Mouse (Mus musculus): ENCODE data around the gene Tpk1. TPM values are rescaled to one million over a fixed set of nuclear protein-coding genes. Genes with fewer than 3 reads are reported as not detected.
A peak's percentile ranks its signal among the peaks of the same experiment; 100 is the strongest.

Gene Tpk1
- total RNA-seq, 2 experiments from 2014 or later = 3.4 to 4.0 TPM

DNA sequence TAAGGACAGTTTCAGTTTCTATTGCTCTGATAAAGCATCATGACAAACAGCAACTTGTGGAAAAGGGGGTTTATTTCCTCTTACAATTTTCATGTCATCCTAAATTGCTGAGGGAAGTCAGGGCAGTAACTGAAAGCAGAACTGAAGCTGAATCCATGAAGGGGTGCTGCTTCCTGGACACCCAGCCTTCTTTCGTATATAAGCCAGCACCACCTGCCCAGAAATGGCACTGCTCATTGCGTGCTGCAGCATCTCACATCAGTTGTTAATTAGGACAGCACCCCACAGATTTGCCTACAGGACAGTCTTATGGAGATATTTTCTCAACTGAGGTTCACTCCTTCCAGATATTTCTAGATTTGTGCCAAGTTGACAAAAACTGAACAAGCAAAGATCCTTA is 216.6 kb downstream of the Tpk1 start:
- no peak for DNase-seq (ENCODE audit: low spot score in 2 of 2)

GRCm38 (mm10) chr6:43445856-43446255 is 220.2 kb downstream of the Tpk1 start:
- no peak for DNase-seq (ENCODE audit: low spot score in 2 of 2)

DNA sequence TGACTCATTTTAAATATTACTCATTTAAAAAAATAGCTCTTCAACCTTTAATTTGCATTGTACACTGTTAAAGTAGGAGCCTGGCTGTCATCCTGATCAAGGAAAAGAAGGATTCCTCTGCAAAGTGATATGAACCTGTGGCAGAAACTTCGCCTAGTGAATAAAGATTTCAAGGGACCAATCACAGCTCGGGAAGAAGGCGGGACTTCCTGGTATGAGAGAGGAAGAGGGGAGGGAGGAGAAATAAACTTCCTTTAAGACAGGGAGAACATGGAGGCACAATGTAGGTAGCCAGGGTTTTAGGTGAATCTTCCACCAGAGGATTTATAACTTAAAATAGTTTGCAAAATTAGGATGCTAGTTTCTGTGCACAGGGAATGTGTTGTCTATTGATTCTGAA is 223.9 kb downstream of the Tpk1 start:
- DNase-seq (ENCODE audit: low spot score in 2 of 2) = no peak

GRCm38 (mm10) chr6:43435987-43436541 is 230.0 kb downstream of the Tpk1 start:
- DNase-seq (ENCODE audit: low spot score in 2 of 2) = peak; percentile 22 to 53

- no peak for DNase-seq (ENCODE audit: low spot score in 2 of 2)
Measured at GRCm38 (mm10) chr6:43434365-43434764, 231.7 kb downstream of the Tpk1 start.

DNA sequence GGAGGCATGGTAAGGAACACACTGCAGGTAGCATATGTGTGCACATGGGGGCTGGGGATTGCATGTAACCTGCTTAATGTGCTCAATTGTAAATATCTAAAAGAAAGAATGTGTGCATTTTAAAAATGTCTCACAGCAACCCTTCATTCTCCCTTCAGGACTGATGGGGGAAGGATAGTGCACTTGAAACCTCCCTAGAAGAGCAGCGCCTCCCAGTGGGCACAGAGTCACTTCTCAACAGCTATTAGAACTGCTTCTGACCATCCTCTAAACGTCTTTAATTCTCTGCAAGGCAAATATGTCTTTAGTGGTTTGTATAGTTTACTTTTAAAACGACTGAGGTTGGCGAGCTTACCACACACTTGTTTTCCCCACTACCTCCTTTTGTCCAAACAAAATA is 241.1 kb downstream of the Tpk1 start:
- no peak for DNase-seq (ENCODE audit: low spot score in 2 of 2)

DNA sequence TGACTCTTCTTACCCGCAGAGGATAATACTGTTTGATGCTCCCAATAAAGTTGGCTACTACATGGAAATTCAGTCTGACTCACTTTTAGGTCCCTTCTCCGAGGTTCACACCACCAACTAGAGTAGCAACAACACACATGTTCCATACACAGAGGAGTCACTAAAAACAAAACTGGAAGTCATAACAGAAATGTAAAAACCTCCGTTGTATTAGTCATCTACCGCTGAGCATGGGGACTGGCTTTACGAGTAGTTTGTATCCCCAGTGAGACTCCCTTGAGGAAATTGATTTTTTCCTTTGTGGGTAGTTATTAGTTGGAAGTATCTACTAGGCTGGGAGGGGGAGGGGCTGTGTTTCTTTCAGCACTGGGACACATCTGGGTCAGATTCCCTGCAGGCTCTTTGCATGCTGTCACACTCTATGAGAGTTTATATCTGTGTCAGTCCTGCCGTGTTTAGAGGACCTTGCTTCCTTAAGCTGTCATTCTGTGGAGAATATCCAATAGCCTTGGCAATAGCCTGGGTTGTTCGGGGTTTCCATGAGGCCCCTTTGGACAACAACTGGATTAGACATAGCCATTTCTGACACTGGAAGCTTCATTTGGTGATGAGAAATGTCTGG is 245.6 kb downstream of the Tpk1 start:
- DNase-seq (ENCODE audit: low spot score in 2 of 2) = no peak

DNA sequence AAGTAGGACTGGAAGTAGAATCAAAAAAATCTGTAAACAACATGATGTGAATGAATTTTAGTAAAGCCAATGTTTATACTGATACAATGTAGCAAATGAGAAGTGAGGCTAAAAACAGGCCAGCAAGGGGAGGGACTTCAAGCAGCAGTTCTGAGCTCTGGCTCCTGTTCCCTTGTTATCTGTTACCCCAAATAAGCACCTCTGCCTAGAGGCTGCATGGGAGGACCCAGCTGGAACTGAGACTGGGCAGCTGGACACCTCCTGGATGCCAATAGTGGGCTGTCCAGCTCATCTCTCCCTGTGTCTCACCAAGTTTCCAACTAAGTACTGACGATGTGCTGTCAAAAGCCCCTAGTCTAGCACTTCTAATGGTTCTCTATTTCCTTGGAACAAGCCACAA is 257.1 kb downstream of the Tpk1 start:
- DNase-seq (ENCODE audit: low spot score in 2 of 2) = no peak

GRCm38 (mm10) chr6:43403076-43403475 is 263.0 kb downstream of the Tpk1 start:
- DNase-seq (ENCODE audit: low spot score in 2 of 2) = no peak

DNA sequence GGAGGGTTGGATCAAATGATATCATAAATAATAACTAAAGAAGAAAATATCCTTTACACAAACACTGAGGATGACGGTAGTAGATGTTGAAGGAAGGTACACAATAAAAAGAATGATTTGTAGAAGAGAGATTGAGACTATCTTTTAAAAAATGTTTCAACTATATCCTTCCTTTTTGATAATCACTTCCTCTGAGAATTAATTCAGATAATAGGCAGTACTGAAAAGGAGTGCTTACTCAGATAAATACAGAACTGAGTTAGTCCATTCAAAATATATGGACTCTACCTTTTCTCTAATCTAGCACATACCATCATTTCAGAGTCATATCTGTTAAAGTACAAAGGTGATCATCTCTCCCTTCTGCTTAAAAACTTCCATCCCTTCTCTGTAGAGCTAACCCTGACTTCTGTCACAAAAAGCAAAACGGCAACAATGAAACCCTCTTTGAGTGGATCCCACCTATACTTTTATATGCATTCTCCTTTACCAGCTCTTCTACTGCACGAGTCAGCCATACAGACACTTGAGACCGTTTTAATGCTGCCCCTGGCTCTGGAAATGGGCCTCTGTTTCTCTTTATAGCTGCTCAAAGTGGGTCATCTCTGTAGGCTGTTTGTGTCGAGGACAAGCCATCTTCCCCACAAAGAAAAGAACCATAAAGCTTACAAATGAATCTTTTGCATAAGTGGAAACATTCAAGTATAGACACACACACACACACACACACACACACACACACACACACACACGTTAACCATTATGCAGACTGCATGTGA is 263.7 kb downstream of the Tpk1 start:
- DNase-seq (ENCODE audit: low spot score in 2 of 2) = no peak

GRCm38 (mm10) chr6:43396426-43396825 is 269.7 kb downstream of the Tpk1 start:
- no peak for DNase-seq (ENCODE audit: low spot score in 2 of 2)

GRCm38 (mm10) chr6:43395538-43395937 is 270.5 kb downstream of the Tpk1 start:
- DNase-seq (ENCODE audit: low spot score in 2 of 2) = peak; percentile 33 to 56

DNA sequence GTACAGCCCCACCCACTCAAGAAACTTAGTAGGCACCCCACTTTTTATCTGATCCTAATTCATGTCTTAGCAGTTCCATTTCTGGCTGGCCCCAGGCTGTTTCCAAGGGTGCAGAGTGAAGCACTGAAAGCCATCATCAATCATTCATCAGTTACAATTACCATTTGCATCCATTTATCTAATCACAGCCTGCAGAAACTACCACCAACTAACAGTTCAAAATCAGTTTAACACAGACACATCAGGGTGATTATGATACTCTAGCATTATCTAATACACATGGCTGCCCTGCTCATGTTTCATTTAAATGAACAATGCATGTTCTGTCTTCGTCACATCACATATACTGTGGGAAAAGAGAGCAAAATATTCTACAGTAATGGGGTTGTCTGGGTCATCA is 274.7 kb downstream of the Tpk1 start:
- no peak for DNase-seq (ENCODE audit: low spot score in 2 of 2)

GRCm38 (mm10) chr6:43387273-43387672 is 278.8 kb downstream of the Tpk1 start:
- no peak for DNase-seq (ENCODE audit: low spot score in 2 of 2)

- no peak for DNase-seq (ENCODE audit: low spot score in 2 of 2)
Measured at GRCm38 (mm10) chr6:43384841-43385240, 281.2 kb downstream of the Tpk1 start.

DNA sequence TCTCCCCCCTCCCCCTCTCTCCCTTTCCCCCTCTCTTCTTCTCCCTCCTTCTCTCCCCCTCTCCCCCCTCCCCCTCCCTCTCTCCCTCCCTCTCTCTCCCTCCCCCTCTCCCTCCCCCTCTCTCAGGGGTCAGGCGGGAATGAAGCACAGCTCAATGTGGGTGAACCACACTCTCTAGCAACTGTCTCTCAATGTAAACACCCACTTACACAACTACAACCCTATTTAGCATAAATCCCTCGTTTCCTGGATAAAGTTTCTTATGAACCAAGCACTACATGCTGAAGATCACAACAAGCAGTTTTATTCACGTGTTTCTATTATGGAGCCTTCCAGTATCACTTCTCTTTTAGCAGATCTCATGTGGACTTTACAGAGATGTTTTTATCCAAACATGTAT is 281.8 kb downstream of the Tpk1 start:
- no peak for DNase-seq (ENCODE audit: low spot score in 2 of 2)

GRCm38 (mm10) chr6:43382750-43383149 is 283.3 kb downstream of the Tpk1 start:
- DNase-seq (ENCODE audit: low spot score in 2 of 2) = no peak

DNA sequence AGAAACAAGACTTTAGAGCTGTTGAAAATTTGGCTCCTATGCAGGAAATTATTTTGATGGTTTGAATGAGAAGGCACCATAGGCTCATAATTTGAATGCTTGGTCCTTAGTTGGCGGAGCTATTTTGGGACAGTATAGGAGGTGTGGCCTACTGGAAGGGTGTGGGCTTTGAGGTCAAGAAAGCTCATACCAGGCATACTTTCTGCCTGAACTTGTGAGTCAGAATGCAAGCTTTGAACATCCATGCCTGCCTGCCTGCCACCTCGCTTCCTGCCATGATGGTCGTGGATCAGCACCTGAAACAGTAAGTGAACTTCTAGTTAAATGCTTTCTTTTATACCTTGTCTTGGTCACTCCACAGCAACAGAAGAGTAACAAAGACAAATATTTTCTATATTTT is 283.8 kb downstream of the Tpk1 start:
- no peak for DNase-seq (ENCODE audit: low spot score in 2 of 2)

GRCm38 (mm10) chr6:43373206-43373605 is 292.9 kb downstream of the Tpk1 start:
- DNase-seq (ENCODE audit: low spot score in 2 of 2) = no peak

GRCm38 (mm10) chr6:43367434-43367945 is 298.6 kb downstream of the Tpk1 start:
- DNase-seq (ENCODE audit: low spot score in 2 of 2) = no peak

GRCm38 (mm10) chr6:43366952-43367351 is 299.1 kb downstream of the Tpk1 start:
- DNase-seq (ENCODE audit: low spot score in 2 of 2) = no peak

GRCm38 (mm10) chr6:43363917-43364316 is 302.2 kb downstream of the Tpk1 start:
- no peak for DNase-seq (ENCODE audit: low spot score in 2 of 2)

All from layer of hippocampus, postnatal 10 days (tissue).